Mouse (Mus musculus): ENCODE data around the gene Ccl7. TPM values are rescaled to one million over a fixed set of nuclear protein-coding genes. Genes with fewer than 3 reads are reported as not detected.
A peak's percentile ranks its signal among the peaks of the same experiment; 100 is the strongest.

Ccl7 gene
- 1 to 10 TPM in 1 of 4 experiments, under 1 TPM in 1, not detected in 2; 0.46 to 1.7 TPM for total RNA-seq (2022)

DNA sequence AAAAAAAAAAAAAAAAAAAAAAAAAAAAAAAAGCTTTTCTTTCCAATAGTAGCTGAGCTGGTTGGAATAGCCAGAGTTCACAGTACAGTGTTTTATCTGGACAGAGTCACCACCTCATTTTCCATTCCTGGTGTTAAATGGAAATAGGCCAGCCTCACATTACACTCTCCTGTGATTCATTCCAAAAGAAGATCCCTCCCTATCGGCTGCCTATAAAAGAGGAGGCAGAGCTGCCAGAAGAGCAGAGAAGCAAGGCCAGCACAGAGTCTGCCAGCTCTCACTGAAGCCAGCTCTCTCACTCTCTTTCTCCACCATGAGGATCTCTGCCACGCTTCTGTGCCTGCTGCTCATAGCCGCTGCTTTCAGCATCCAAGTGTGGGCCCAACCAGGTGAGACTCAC, at the start of gene Ccl7:
Gene Ccl7 (plus strand): TSS at position 242 of the 400 bp plus-strand sequence.
- peak; percentile 53 for DNase-seq

DNA sequence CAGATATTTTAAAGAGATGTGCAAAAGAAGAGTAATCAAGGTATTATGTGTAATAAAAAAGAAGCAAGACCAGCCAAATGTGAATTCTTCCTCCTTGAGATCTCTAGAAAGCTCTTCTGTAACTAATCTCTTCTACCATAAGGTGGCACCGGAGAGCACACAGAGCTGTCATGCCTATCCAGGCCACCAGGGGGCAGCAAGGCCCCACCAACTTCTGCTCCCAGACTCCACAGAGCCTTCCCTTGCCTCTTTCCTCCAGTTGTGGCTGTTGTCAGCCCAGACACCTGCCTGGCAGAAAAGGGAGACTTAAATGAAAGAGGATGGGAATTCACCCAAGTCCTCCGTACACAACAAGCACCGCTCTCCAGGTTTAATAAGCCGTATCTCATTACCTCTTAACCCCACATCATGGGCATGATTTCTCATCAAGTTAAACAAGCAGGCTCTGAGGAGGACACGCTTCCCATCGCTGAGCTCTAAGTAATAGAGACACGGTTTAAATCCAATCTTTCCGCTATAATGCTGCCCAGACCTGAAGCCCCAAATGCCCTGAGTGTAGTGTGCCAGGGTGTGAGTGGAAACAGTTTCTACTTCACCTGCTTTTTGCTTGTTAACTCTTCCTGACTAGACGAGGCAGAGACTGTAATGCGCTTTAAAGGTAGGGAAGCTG, 49.2 kb upstream of the Ccl7 start:
- DNase-seq: peak; percentile 54

GRCm38 (mm10) chr11:81997085-81997484, 48.4 kb upstream of the Ccl7 start:
- DNase-seq: no peak

DNA sequence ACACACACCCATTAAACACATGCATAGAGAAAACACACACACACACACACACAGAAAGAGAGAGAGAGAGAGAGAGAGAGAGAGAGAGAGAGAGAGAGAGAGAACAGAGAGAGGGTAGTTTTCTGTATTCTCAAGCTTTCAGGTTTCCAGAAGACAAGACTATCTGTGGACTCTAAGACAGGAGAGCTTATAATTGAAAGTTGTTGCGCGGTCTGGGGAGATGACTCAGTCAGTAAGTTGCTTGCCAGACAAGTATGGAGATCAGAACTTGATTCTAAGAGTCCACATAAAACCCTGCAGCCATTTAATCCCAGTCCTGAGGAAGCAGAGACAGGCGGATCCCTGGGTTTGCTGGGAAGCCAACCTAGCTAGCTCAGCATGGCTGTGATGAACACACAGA, 46.9 kb upstream of the Ccl7 start:
- DNase-seq: no peak

GRCm38 (mm10) chr11:81999469-81999868, 46.0 kb upstream of the Ccl7 start:
- no peak for DNase-seq

DNA sequence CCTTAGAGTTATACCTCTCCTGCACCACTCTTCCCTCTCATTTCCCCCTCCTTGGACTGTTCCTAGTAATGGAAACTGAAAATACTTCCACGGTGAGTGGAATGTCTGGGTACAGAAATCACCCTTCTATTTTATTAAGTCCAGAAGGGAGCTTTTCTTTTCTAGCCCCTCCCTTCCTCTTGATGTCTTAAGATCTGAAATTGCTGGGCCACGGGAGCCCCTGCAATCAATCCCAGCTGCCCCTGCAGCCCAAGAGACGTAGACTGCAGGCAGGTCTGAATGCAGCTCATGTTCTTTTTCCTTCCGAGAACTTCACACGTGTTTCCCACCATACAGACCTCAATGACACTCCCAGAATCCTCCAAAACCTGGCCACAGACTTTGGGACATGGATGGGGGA, 44.9 kb upstream of the Ccl7 start:
- no peak for DNase-seq

- DNase-seq: no peak
These were observed 40.7 kb upstream of the Ccl7 start for GRCm38 (mm10) chr11:82004810-82005209.

DNA sequence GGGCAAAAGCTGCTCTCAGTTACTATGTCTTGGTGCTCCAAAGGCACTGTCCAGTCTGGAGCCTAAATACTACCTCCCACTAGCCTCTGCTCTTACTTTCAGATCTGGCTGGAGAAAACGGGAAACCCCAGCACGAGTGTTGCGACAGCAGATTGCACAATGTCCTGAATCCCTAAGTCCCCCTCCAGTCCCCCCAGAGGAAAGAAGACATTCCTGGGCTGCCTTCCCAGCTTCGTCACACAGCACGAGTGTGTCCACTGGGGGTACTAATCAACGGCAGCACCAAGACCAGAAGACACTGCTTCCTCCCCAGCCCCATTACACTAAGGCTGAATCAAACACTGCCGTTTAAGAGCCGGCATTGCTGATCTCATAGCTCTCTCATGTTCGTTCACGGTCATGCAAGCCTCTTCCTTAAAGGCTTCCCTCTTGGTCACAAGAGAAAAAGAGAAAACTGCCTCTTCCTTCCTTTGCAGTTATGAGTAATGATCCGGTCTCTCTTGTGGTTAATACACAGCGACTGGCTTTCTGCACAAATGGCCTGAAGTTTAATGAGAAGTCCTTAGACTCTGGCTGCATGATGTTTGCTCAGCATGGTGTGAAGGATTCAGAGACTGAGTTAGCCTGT, 38.6 kb upstream of the Ccl7 start:
- peak; percentile 47 for DNase-seq

DNA sequence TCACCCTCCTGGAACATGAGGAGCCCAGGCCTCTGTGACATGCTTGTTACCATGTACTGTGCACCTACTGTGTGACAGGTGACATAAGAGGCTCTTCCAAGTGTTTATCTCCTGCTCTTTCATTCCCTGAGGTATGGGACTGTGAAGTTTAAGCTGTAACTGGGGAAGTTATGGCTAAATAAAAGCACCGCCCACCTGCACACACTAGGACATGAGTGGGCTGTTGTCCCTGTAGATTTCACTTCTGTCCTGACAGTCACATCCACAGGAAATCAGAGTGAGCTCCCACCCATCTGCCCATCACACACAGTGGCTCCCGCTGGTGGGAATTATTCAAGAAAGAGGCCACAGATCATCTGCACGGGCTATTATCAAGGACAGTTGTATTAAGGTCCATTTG, 35.4 kb upstream of the Ccl7 start:
- no peak for DNase-seq

GRCm38 (mm10) chr11:82011411-82012193, 33.9 kb upstream of the Ccl7 start:
- no peak for DNase-seq

GRCm38 (mm10) chr11:82013756-82014155, 31.8 kb upstream of the Ccl7 start:
- no peak for DNase-seq

GRCm38 (mm10) chr11:82015066-82015465, 30.4 kb upstream of the Ccl7 start:
- no peak for DNase-seq

DNA sequence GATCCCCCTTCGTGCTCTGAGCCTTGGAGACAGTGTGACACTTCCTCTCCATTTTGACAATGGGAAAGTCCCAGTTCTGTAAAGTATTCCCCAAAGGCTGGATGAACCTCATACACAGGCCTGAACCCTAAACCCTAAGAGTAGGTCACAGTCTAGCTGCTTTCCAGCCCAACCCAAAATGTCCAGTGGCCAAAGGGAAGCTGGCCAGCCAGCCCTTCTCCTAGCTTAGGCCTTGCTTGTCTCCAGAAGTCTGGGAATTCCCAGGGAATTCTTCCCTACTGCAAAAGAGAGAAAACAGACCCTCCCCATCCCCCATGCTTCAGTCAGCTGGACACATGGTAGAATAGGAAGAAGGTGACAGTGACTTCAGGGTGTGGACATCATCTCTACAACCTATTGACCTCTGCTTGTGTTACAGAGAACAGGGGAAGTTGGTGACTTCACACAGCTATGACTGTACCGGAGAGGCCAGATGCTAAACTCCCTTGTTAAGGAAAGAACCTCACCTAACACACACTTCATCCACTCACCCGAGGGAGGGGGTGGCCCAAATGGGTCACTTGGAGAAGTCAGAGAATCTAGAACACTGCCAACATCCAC, 29.2 kb upstream of the Ccl7 start:
- DNase-seq: no peak

DNA sequence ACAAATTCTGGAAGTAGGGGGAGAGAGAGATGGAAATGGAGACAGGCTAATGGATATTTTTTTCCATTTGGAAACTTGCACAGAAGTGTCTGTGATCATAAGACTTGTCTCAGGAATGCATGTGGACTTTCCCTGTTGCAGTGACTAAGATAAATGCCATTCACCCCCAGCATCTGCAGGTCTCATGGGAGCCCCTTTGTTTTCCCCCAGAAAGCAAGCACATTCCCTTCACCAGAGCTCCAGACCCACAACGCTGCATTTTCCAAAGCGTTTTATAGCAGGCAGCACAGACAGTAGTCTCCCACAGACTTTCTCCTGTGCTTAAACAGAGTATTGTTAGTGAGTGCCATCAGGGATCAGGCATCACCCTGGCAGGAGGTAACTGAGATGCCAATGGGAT, 26.1 kb upstream of the Ccl7 start:
- no peak for DNase-seq

DNA sequence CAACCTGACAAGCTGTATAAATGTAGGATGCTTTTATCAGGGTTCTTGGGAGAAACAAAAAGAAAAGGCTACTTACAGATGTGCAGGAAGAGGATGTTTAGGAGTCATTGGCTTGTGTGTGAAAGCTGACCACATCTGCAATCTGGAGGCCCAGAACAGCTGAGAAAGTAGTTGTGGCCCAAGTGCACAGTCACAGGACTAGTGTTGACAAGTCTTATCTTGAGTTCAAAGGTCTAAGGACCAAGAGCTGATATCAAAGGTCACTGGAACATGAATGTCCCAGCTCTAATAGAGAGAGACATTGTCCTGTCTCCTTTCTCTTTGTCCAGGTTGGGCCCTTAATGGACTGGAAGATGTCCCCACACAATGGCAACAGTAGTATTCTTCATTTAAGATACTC, 25.7 kb upstream of the Ccl7 start:
- no peak for DNase-seq

DNA sequence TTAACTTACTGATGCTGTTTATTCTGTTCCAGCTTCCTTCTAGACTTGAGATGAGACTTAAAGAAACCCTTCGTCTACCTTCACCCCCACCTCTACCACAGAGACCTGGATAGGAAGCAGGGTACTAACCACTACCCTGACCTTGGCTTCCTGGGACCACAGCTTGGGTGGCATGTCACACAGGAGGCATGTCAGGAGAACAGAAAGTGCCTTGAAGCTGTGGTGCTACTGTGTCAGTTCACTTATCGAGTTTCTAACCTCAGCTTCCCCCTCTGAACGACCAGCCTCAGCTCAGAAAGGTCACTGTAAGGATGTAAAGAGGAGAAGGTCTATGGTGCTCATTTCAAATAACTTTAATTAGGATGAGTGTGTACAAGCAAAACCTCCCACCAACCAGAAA, 24.1 kb upstream of the Ccl7 start:
- no peak for DNase-seq

DNA sequence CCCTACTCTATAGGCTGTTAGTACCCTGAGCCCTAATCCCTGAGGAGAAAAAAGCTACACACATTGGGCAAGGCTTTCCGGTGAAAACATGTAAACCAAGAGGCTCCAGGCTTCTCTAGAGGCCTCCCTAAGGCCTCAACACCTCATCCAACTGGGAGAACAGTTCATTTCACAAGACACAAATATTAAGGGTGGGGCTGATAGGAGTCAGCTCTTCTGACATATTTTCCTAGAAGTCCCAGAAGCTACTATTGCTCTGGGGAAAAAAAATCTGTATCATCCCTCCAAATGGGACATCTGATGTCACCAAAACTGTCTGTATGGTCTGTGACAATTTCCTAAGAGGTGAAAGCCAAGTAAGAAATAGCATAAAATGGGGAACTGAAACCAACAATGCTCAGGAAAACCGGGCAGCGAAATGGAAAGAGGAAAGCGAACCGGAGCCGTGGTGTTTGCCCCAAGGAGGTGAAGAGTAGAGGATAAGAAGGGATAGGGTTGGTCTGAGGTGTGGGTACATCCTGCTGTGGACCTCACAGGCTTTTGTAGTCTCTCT, 22.9 kb upstream of the Ccl7 start:
- DNase-seq: no peak

GRCm38 (mm10) chr11:82023769-82024168, 21.7 kb upstream of the Ccl7 start:
- peak; percentile 61 for DNase-seq

- DNase-seq: peak; percentile 54
These were observed 15.3 kb upstream of the Ccl7 start for GRCm38 (mm10) chr11:82030171-82030570.

DNA sequence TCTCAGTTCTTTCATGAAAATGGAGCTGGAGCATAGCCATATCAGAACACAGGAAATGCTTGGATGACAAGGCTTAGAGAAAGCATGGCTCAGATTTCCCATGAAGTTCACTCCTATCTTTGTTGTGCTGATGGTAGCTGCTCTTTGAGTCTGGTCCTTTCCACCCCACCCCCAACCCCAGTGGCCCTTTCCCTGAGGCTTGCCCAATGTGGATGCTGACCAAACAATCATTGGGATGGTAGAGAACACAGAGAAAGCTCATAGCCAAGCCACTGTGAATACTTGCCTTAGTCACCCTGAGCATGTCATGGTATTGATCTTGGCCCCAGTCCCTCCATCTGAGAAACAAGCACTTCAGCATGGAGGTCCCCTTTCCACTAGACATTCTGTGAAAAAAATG, 13.4 kb upstream of the Ccl7 start:
- DNase-seq: no peak

DNA sequence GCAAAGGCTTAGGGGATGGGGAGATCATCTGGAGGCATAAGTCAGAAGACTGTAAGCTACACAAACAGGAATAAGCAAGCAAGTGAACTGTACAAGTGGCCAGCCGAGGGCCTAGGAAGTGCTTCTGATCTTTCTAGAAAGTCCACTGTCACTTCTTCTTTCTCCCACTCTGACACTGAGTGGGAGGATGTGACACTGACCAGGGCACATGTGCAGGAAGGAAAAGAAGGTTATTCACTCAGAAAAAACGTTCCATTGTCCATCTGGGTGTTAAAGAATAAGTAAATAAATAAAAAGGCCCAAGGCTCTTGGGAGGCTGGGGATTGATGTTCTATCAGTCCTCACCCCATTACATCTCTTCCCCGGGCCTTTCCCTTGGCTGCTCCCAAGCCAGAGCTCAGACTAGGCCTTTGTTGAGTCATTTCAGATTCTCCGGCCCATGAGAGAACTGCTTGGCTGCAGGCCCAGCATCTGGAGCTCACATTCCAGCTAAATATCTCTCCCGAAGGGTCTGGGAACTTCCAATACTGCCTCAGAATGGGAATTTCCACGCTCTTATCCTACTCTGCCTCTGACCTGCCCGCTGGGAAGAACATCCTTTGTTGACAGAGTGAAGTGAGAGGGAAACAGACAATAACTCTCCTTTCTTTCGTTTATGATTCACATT, 12.7 kb upstream of the Ccl7 start:
- DNase-seq: peak; percentile 59

DNA sequence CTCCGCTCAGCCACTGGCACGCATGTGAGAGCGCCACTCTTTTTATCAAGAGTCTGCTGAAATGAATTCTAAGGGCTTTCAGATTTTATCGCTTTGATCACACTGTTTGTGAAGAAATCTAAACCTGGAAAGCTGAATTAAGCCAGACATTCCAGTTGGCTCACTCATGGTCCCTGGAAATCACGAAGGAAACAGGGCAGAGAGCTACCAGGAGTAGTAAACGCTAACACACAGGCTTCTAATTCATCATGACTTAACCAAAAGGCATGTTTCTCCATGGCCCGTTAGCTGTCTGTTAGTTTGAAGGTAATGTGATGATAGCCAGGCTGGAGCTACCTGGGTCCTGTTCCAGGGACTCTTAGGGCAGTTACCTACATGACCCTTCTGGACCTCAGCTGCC, 11.1 kb upstream of the Ccl7 start:
- no peak for DNase-seq
